Mouse (Mus musculus): ENCODE data around the gene Coro7.

Gene Coro7

DNA sequence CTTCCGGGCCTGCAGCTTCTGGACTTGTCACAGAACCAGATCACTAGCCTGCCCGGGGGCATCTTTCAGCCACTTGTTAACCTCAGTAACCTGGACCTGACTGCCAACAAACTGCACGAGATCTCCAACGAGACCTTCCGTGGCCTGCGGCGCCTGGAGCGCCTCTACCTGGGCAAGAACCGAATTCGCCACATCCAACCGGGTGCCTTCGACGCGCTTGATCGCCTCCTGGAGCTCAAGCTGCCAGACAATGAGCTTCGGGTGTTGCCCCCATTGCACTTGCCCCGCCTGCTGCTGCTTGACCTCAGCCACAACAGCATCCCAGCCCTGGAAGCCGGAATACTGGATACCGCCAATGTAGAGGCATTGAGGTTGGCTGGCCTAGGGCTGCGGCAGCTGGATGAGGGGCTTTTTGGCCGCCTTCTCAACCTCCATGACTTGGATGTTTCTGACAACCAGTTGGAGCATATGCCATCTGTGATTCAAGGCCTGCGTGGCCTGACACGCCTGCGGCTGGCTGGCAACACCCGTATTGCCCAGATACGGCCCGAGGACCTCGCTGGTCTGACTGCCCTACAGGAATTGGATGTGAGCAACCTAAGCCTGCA, 31.1 kb downstream of the Coro7 start:
- no peak for DNase-seq (ENCODE audit: low spot score in 2 of 2)

- no peak for DNase-seq (ENCODE audit: low spot score in 2 of 2)
Observed at GRCm38 (mm10) chr16:4647651-4648141, 31.9 kb downstream of the Coro7 start.

- DNase-seq (ENCODE audit: low spot score in 2 of 2) = no peak
Observed at GRCm38 (mm10) chr16:4646831-4647230, 32.7 kb downstream of the Coro7 start.

DNA sequence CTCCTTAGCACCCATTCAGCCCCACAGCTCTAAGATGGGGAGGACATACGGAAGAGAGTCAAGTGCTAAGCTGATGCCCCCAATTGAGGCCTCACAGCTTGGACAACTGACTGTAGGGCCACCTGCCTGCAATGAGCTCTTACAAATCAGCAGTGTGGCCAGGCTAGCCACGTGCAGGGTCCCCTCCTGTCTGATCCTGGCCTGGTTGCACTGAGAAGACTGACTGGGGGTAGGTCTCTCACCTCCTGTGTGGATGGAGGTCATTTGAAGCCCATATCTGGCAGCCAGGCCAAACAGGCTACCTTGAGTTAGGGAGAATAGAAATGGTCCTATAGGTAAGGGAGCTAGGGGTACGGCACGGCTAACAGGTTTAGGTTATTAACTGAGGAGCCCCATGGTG, 33.7 kb downstream of the Coro7 start:
- DNase-seq (ENCODE audit: low spot score in 2 of 2) = no peak

GRCm38 (mm10) chr16:4643670-4644419, 35.7 kb downstream of the Coro7 start:
- peak; percentile 67 to 83 for DNase-seq (ENCODE audit: low spot score in 2 of 2)

GRCm38 (mm10) chr16:4642937-4643336, 36.6 kb downstream of the Coro7 start:
- no peak for DNase-seq (ENCODE audit: low spot score in 2 of 2)

DNA sequence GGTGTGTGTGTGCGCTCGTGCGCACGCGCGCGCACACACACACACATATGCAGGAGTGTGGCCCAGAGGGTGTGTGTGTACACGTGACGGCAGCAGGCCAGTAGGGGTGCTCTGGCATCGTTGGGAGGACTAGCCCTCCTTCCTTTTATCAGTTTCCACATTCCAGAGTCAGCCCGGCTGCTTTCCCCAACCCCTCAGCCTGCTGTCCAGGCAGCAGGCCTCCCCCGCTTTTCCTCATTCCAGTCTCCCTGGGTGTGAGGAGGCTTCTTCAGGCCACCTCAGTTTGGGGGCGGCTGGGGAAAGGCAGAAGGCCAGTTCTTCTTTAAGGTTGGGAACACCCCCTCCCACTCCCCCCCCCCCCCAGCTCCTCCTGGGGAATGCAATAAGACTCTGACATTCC, 37.4 kb downstream of the Coro7 start:
- no peak for DNase-seq (ENCODE audit: low spot score in 2 of 2)

DNA sequence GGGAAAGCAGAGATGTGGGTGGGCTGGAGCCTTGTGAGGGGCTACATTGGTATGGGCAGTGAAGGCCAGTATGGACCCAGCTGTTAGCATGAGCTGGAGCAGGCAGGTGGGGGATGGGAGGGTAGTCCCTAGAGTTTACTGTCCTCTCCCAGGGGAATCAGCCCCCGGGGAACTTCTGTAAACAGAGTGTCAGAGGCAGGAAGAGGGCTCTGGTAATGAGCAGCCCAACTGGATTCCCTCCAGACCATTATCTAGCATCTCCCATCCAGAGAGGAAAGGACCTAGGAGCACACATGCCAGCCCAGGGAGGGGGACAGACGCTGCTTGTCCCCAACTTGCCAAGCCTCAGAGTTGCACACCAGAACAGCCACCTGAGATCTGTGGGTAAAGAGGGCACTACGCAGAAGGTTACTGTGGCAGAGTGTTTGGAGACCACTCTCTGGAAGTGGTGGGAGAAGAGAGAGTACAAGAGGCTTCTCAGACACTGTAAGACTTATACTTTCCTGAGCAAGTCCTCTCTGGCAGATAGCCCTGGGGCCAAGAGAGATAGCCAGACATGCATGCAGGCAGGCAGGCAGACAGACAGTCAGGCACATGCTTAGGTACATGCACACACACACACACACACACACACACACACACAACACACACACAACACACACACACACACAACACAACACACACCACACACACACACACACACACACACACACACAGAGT, 38.3 kb downstream of the Coro7 start:
- DNase-seq (ENCODE audit: low spot score in 2 of 2) = no peak

DNA sequence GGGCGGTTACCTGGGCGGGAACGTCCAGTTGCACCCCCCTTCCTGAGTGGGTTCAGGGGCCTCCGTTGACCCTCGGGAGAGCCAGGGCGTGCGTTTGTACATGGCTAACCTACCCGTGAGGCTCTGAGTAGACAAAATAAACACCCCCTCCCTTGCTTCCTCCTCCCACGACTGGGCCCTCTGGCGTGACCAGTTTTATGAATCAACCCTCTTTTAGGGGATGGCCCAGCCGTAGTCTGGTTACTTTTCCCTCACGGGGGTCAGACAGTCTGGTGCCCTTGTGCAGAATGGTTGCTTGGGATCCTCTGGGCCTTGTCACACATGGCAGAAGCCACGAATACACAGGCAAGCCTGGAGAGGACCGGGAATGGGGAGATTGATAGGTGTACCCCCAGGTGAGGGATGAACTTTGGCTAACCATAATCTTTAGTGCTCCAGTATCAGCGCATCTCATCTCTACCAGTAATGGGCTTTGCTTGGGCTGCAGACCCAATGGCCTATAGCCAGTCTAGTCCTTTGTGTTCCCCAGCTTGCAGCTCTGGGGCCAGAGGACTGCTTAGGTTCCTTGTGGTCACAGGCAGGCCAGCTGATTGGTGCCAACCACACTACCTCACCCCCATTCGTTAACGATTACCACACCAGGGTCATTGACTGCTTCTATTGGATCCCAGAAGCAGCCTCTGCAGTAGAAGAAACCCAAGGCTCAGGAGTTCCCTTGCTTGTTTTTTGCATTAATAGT, 39.1 kb downstream of the Coro7 start:
- DNase-seq (ENCODE audit: low spot score in 2 of 2) = no peak

GRCm38 (mm10) chr16:4639831-4640237, 39.7 kb downstream of the Coro7 start, which contains the start of the genes Vasn and Dnaja3:
TSS of gene Vasn (plus strand) at chr16:4639941.
TSS of gene Dnaja3 (plus strand) at chr16:4639989.
- DNase-seq (ENCODE audit: low spot score in 2 of 2) = peak; percentile 44 to 52

DNA sequence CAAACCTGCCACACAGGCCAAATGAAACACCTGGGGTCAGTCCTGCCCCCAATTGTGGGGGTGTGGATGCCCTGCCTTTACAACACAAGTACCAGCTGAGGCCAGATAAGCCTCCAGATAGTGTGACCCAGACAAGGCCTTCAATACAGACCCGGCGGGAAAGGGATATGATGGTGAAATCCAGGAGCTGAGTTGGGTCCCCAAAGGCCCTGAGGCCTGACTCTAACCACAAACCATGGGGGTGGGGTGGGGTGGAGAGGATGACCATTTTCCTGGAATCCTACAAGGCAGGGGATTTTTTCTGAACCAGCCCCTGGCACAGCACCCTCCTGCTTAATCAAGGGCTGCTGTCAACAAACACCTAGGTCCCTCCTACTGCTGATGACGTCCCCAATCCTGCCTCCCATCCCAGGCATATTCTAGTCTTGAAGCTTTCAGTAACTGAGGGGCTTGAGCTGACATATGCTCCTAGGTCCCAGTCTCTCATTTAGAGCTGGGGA, 40.6 kb downstream of the Coro7 start:
- DNase-seq (ENCODE audit: low spot score in 2 of 2) = no peak

DNA sequence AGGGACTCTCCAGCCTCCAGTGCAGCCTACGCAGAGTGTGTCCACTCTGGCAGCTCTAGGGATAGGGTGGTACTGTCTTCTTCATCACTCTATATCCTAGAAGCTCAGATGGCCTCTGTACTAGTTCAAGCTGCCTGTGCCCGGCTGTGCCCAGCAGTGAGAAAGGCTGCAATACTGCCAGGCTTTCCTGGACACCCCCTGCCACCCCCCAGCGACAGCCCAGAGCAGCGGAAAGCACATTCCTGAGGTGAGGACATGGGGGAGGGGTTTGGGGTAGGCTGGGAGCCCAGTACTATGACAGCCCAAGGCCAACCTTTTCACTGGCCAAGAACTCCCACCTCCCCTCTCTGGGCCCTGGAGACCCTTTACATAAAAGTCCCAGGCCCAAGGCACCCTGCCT, 43.8 kb downstream of the Coro7 start:
- DNase-seq (ENCODE audit: low spot score in 2 of 2) = no peak

DNA sequence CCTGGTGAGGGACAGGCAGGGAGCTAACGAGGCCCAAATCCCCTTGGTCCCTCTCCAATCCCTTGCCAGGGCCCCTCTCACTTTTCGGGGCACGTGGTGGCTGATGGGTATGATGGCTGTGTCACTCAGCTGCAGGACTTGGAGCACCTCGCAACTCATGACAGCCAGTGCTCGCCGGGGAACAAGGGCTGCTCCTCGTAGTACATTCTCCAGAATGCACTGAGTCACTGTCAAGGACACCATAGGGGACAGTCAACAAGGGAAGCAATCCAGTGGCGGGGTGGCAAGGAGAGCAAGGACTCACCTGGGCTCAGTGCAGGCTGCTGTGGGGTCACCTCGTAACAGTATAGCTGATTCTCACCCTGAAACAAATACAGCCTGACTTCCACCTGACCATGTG, 44.9 kb downstream of the Coro7 start:
- DNase-seq (ENCODE audit: low spot score in 2 of 2) = no peak

DNA sequence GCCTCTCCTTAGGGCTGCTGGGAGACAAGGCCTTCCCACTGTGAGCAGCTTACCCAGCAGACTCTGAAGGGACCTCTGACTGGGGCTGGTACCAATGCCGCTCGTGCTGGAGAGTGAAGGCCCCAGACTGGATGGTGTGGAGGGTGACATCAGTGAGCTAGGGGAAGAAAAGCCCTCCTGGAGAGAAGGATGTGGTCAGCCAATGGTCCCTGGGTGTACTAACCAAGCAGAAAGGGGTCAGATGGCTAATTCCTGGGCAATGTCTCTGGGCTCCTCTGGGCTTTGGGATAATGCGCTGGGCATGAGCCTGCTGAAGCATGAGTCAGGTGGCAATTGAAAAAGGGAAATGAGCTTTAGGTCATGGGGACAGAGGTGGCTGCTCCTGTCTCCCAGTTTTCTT, 45.9 kb downstream of the Coro7 start:
- no peak for DNase-seq (ENCODE audit: low spot score in 2 of 2)

- no peak for DNase-seq (ENCODE audit: low spot score in 2 of 2)
Observed at GRCm38 (mm10) chr16:4632050-4632449, 47.5 kb downstream of the Coro7 start.

DNA sequence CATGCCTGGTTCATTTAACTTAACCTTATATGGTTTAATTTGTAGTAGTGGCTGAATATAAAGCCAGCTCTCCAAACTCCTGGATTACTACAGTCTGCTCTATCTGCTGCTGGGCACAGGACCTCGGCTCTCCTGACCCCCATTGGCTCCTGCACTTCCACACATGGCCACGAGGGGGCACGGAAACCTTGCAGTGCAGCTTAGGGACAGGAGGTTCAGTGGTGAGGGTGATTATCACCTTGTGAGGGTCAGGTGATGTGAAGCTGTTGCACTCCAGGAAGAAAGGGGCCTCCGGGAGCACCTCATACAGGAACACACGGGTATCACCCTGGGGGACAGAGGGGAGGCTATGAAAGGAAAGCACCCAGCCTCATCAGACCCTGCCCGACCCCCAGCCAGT, 49.6 kb downstream of the Coro7 start:
- DNase-seq (ENCODE audit: low spot score in 2 of 2) = peak; percentile 74 to 88

GRCm38 (mm10) chr16:4628898-4629419, 50.6 kb downstream of the Coro7 start:
- no peak for DNase-seq (ENCODE audit: low spot score in 2 of 2)

GRCm38 (mm10) chr16:4627105-4627504, 52.5 kb downstream of the Coro7 start:
- no peak for DNase-seq (ENCODE audit: low spot score in 2 of 2)

GRCm38 (mm10) chr16:4624481-4625110, 55.0 kb downstream of the Coro7 start, which contains the start of gene Pam16:
TSS of gene Pam16 (minus strand) at chr16:4624988.
- DNase-seq (ENCODE audit: low spot score in 2 of 2) = peak; percentile 73 to 88

DNA sequence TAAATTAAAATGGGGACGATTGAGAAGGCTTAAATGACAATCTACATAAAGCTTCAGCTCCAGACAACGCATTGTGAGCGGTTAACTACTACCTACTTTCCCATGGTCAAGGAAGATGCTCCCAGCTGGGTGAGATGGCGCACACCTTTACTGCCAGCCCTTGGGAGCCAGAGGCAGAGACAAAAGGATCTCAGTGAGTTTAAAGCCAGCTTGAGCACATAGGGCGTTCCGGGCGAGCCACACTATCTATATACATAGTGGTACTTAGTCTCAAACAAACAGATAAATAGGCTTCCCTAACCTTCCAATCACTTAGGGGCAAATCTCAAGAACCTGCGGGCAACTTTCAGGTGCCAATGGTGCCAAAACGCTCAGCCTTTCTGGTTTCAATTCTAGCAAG, 55.5 kb downstream of the Coro7 start:
- DNase-seq (ENCODE audit: low spot score in 2 of 2) = no peak

- DNase-seq (ENCODE audit: low spot score in 2 of 2) = no peak
Observed at GRCm38 (mm10) chr16:4616829-4617228, 62.7 kb downstream of the Coro7 start.
